Mouse (Mus musculus): ENCODE results near the gene Tlx1.

The Tlx1 gene

GRCm38 (mm10) chr19:45159491-45159890 lies 9.0 kb downstream of the Tlx1 start:
- DNase-seq = no peak

DNA sequence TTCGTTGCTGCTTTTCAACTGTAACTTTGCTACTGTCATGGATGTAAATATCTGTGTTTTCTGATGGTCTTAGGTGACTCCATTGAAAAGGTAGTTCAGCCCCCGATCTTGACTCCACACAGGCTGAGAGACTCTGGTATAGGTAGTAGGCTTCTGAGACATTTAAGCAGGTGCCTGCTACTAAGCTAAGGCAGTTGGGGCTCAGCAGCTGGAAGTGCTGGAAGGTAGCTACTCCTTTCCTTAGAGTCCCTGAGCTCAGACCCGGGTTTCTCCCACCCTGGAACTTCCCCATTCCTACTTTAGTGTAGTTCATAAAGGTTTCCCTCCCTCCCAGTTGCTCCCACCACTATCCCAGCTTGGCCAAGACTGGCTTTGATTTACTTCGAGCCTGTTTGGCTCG lies 9.5 kb downstream of the Tlx1 start:
- no peak for DNase-seq

- DNase-seq = no peak
Measured at GRCm38 (mm10) chr19:45160523-45160922, 10.0 kb downstream of the Tlx1 start.

GRCm38 (mm10) chr19:45161093-45161492 lies 10.6 kb downstream of the Tlx1 start:
- peak; percentile 76 for DNase-seq

DNA sequence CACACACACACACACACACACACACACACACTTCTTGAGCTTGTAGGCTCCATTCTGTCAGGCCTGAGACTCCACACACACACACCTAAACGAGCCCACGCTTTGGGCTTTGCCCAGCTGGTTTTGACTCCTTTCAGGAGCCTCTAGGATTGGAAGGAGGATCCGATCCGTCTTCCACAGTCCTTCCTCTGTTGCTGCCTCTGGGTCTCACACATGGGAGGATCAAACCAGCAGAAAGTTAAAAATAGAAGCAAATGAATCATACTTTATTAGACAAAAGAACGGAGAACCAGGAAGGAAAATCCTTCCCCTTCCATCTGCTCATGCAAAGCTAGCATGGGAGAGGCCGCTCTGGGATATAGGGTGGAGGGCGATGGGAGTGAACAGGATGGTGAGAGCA lies 11.7 kb downstream of the Tlx1 start:
- DNase-seq = no peak

DNA sequence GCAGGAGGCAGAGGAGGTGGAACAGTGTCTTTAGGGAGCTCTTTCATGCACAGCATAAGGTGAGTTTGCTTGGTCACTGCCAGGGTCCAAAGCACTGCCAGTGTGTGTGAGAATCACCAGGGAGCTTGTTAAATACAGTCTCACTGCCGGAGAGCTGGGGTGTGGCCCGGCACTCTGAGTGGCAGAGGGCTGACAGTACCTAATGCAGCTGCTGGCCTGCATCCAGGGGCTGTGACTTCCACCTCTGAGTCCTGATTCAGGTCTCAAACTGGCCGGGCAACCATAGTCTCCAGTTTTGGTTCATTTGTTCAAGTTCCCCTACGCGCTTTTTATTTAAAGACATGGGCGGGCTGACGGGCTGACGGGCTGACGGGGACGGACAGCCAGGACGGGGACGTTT lies 12.4 kb downstream of the Tlx1 start:
- no peak for DNase-seq

- DNase-seq = no peak
Measured at GRCm38 (mm10) chr19:45170451-45170850, 20.0 kb downstream of the Tlx1 start.

- DNase-seq = no peak
Measured at GRCm38 (mm10) chr19:45174803-45175202, 24.3 kb downstream of the Tlx1 start.

DNA sequence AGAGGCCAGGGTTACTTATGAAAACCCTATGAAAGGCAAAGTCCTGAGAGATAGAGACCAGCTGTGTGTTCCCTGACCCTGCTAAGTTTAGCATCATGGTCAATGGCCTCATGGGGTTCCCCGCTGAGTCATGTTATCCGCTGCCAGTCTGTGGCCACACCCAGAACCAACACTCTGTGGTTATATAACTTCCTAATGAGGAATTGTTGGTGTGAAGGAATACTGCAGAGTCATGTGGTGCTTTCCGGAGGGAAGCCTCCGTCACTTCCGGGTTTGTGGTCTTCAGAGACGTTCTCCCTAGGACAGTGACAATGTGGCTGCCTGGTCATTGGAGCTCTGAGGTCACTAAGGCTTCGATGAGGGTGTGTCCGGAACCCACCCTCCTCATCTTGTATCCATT lies 25.8 kb downstream of the Tlx1 start:
- DNase-seq = peak; percentile 16

DNA sequence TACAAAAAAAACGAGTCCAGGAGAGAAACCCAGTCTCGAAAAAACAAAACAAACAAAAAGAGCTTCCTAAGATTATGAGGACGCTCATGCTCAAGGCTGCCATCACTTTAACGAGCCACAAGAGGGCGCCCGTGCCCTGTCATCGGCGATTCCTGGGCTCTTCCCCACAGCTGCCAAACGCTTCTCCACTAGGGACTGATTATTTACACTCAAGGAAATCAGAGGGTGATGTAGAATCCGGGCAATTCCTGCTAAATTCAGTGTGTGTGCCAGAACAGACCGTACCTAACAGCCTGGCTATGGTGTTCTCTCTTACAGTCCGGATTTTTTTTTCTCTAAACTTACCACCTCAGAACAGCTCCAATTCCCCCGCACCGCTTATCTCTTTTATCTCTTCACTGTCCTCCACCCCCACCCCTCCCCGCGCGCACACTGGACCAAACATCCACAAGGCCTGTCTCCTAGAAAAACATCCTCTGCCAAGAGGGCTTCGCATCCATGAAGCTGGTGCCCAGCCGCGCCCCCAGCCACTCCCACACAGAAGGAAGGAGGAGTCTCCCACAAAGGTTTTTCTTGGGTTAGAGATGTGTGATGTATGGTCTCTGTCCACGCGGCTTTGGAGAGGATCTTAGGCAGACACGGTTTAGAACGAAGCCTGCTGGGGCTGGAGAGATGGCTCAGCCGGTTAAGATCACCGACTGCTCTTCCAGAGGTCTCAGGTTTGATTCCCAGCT lies 26.7 kb downstream of the Tlx1 start:
- DNase-seq = peak; percentile 77

DNA sequence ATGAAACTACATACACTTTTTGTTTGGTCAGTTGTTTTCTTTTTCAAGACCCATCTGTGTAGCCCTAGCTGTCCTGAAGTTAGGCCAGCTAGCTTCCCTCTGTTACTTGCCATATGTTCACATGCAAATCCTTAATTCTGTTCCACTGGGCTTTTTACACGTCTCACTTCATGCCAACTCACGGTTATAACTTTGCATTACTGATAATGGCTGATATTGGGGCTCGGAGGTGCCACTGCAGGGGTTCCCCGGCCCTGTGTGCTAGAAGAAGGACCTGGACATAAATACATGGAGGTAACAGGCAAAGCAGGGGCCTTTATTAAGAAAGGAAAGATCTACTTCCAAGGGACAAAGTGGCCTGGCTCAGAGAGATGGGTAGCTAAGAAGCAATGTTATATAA lies 29.0 kb downstream of the Tlx1 start:
- no peak for DNase-seq

DNA sequence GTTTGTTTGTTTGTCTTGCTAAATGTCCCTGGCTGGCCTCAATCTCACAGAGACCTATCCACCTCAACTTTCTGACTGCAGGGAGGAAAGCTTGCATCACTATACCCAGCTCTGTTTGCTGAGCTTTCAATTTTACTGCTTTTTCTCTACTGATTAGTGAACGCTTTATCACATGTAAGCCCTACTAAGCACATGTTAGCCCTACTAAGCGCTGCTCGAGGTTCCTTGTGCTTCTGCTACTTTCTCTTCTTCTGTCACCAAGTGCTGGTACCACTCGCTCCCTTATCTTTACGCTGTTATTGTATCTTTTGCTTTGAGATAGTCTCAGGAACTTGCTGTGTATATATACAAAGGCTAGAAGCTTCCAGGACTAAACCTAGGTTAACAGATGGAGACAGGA lies 30.0 kb downstream of the Tlx1 start:
- DNase-seq = no peak

DNA sequence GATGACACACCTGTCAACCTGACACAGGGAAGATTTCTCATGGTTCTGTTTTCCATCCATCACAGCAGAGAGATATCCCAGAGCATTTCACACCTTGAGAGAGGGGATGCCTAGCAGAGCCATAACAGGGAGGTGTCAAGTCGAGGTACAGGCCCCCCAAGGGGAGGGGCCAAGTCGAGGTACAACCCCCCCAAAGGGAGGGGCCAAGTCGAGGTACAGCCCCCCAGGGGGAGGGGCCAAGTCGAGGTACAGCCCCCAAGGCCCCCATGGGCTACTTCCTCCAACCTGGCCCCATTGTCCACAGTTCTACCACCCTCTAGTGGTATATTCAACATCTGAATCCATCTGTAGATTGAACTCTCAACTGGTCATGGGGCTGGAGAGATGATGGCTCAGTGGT lies 44.2 kb downstream of the Tlx1 start:
- DNase-seq = no peak

- no peak for DNase-seq
Measured at GRCm38 (mm10) chr19:45196967-45197366, 46.5 kb downstream of the Tlx1 start.

DNA sequence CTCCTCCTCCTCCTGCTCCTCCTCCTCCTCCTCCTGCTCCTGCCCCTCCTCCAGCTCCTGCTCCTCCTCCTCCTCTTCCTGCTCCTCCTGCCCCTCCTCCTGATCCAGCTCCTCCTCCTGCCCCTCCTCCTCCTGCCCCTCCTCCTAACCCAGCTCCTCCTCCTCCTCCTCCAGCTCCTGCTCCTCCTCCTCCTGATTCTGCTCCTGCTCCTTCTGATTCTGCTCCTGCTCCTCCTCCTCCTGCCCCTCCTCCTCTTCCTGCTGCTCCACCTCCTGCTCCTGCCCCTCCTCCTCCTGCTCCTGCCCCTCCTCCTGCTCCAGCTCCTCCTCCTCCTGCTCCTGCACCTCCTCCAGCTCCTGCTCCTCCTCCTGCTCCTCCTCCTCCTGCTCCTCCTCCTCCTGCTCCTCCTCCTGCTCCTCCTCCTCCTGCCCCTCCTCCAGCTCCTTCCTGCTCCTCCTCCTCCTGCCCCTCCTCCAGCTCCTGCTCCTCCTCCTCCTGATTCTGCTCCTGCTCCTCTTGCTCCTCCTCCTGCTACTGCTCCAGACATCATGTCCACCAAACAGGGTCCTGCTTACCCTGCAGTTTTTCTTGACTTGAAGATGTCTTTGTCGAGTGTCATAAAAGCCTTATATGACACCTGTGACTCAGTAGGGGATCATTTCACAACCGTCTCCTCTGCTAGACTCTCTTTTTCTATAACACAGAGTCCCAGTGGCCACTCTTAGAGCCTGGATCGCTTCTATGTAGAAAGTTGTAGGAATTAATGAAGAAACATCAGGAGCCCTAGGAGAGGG lies 55.0 kb downstream of the Tlx1 start:
- no peak for DNase-seq
